Mouse (Mus musculus): ENCODE results near the gene Aldh3a1.

DNA sequence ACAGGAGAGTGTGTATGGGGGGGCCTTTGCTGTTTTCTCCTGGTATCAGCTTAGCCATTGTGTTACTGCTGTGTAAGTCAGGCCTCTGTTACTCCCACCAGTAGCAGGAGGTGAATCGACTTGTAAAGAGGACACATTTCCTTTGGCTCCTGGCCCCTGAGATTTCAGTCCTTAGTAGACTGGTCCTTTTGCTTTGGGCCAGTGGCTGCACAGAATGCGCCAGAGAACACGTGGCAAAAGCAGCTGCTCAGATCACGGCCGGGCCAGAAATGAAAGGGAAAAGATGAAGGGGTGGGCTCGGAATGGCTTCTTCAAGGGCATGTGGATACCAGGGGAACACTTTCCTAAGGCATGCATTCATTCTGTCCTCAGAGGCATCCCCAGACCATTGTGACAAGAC, 5.2 kb upstream of the Aldh3a1 start:
- TF ChIP-seq POLR2A (IDR thresholded peaks at IDR 0.05; ENCODE audit: low read depth, low read length), result no peak
- no peak for TF ChIP-seq CTCF (IDR thresholded peaks at IDR 0.05; ENCODE audit: extremely low read depth, insufficient read length, insufficient replicate concordance, low read depth, low read length)
